Mouse (Mus musculus): ENCODE results near the gene Ilf2.

Gene Ilf2

GRCm38 (mm10) chr3:90475831-90476611 lies at the start of gene Ilf2:
TSS of gene Ilf2 (plus strand) at chr3:90476126.
- DNase-seq (ENCODE audit: low spot score in 2 of 2), result peak; percentile 93 to 96

GRCm38 (mm10) chr3:90427574-90427973 lies 48.4 kb upstream of the Ilf2 start:
- DNase-seq (ENCODE audit: low spot score in 2 of 2), result no peak

GRCm38 (mm10) chr3:90428186-90428585 lies 47.7 kb upstream of the Ilf2 start:
- DNase-seq (ENCODE audit: low spot score in 2 of 2), result peak in 1 of 2 experiments; percentile 22

- no peak for DNase-seq (ENCODE audit: low spot score in 2 of 2)
Measured at GRCm38 (mm10) chr3:90429576-90429975, 46.4 kb upstream of the Ilf2 start.

GRCm38 (mm10) chr3:90432348-90432747 lies 43.6 kb upstream of the Ilf2 start:
- DNase-seq (ENCODE audit: low spot score in 2 of 2), result no peak

GRCm38 (mm10) chr3:90432811-90433219 lies 43.1 kb upstream of the Ilf2 start:
- DNase-seq (ENCODE audit: low spot score in 2 of 2), result peak; percentile 48 to 50

GRCm38 (mm10) chr3:90433381-90434020 lies 42.4 kb upstream of the Ilf2 start, which contains the start of gene Ints3:
TSS of gene Ints3 (minus strand) at chr3:90433622.
- DNase-seq (ENCODE audit: low spot score in 2 of 2), result peak; percentile 100

- DNase-seq (ENCODE audit: low spot score in 2 of 2), result no peak
Measured at GRCm38 (mm10) chr3:90434073-90434730, 41.7 kb upstream of the Ilf2 start.

GRCm38 (mm10) chr3:90437131-90437530 lies 38.8 kb upstream of the Ilf2 start:
- no peak for DNase-seq (ENCODE audit: low spot score in 2 of 2)

- DNase-seq (ENCODE audit: low spot score in 2 of 2), result no peak
Measured at GRCm38 (mm10) chr3:90440756-90441155, 35.2 kb upstream of the Ilf2 start.

GRCm38 (mm10) chr3:90443977-90444376 lies 31.9 kb upstream of the Ilf2 start:
- DNase-seq (ENCODE audit: low spot score in 2 of 2), result no peak

GRCm38 (mm10) chr3:90445417-90446200 lies 30.3 kb upstream of the Ilf2 start:
- DNase-seq (ENCODE audit: low spot score in 2 of 2), result no peak

GRCm38 (mm10) chr3:90446389-90447122 lies 29.4 kb upstream of the Ilf2 start:
- peak; percentile 58 to 85 for DNase-seq (ENCODE audit: low spot score in 2 of 2)

GRCm38 (mm10) chr3:90447123-90447494 lies 28.8 kb upstream of the Ilf2 start:
- DNase-seq (ENCODE audit: low spot score in 2 of 2), result no peak

GRCm38 (mm10) chr3:90448626-90449025 lies 27.3 kb upstream of the Ilf2 start:
- no peak for DNase-seq (ENCODE audit: low spot score in 2 of 2)

GRCm38 (mm10) chr3:90450874-90451273 lies 25.1 kb upstream of the Ilf2 start:
- DNase-seq (ENCODE audit: low spot score in 2 of 2), result no peak

- no peak for DNase-seq (ENCODE audit: low spot score in 2 of 2)
Measured at GRCm38 (mm10) chr3:90451396-90452095, 24.4 kb upstream of the Ilf2 start.

GRCm38 (mm10) chr3:90454931-90455330 lies 21.0 kb upstream of the Ilf2 start:
- DNase-seq (ENCODE audit: low spot score in 2 of 2), result no peak

- DNase-seq (ENCODE audit: low spot score in 2 of 2), result no peak
Measured at GRCm38 (mm10) chr3:90459727-90460126, 16.2 kb upstream of the Ilf2 start.

GRCm38 (mm10) chr3:90460315-90460714 lies 15.6 kb upstream of the Ilf2 start:
- no peak for DNase-seq (ENCODE audit: low spot score in 2 of 2)
